Mouse (Mus musculus) left cerebral cortex, postnatal 25 days (tissue): Measurements from ENCODE around the gene 1700028P14Rik. TPM values are rescaled to one million over a fixed set of nuclear protein-coding genes. Genes with fewer than 3 reads are reported as not detected.
A peak's percentile ranks its signal among the peaks of the same experiment; 100 is the strongest.
"Not testable (repeated sequence)": the region's sequence is repeated elsewhere in the genome, so short reads cannot be mapped to it uniquely, and the experiment has no call there.

Source experiments
- DNase-seq, 2 experiments: peaks; one replicate each; pipeline ENCODE4 v3.0.0; 2022; ENCODE audit warnings: low spot score in 2 of 2, mixed read lengths in 1 of 2
- intact Hi-C: fragments of 180-260 bp; cut with DNase I; formaldehyde crosslinking; loops from one replicate; pipeline ENCODE4 v1.15.1; 2025
- total RNA-seq, 2 experiments: library from RNA; stranded (reverse); gene quantifications; 2 replicates each; pipeline ENCODE4 v1.2.3; 2021

The 1700028P14Rik gene
- 1 to 10 TPM in 1 of 2 experiments, under 1 TPM in 1; 0.99 to 1.1 TPM for total RNA-seq

GRCm38 (mm10) chr19:23652644-23653043, at the start of gene 1700028P14Rik:
Gene 1700028P14Rik (minus strand): TSS chr19:23652812.
- intact Hi-C loops: no loop called here
- peak in 1 of 2 experiments; percentile 57 for DNase-seq

- DNase-seq: no peak
- intact Hi-C loops: no loop called here
Measured at GRCm38 (mm10) chr19:23699131-23699530, 46.5 kb upstream of the 1700028P14Rik start.

- DNase-seq: no peak
- intact Hi-C loops: no loop called here
Measured at GRCm38 (mm10) chr19:23698366-23698765, 45.8 kb upstream of the 1700028P14Rik start.

- intact Hi-C loops: no loop called here
- DNase-seq: no peak
Measured at GRCm38 (mm10) chr19:23697861-23698260, 45.2 kb upstream of the 1700028P14Rik start.

- DNase-seq: no peak
Measured at GRCm38 (mm10) chr19:23694344-23694743, 41.7 kb upstream of the 1700028P14Rik start.

GRCm38 (mm10) chr19:23688421-23688946, 35.9 kb upstream of the 1700028P14Rik start:
- peak; percentile 5 to 46 for DNase-seq
- intact Hi-C loops: loop anchor here (5.0 kb wide), 1 partner anchor 274 kb away; no protein-coding TSS in a partner anchor

More at GRCm38 (mm10) chr19:23694344-23694743, 41.7 kb upstream of the 1700028P14Rik start:
- intact Hi-C loops: no loop called here

GRCm38 (mm10) chr19:23687296-23688021, 34.8 kb upstream of the 1700028P14Rik start, which contains the start of gene Ptar1:
Gene Ptar1 (plus strand): TSS chr19:23687429.
- intact Hi-C loops: loop anchor here (1.0 to 5.0 kb wide), 2 partner anchors 71 to 275 kb away; partner anchors contain the start of gene Apba1
- peak; percentile 80 to 88 for DNase-seq

- intact Hi-C loops: loop anchor here (1.0 to 5.0 kb wide), 2 partner anchors 71 to 275 kb away; partner anchors contain the start of gene Apba1
- no peak for DNase-seq
Measured at GRCm38 (mm10) chr19:23686962-23687295, 34.3 kb upstream of the 1700028P14Rik start.

GRCm38 (mm10) chr19:23675656-23676055, 23.0 kb upstream of the 1700028P14Rik start:
- intact Hi-C loops, DNase-seq: not testable (repeated sequence)

- intact Hi-C loops: no loop called here
- no peak for DNase-seq
Measured at GRCm38 (mm10) chr19:23673021-23673420, 20.4 kb upstream of the 1700028P14Rik start.

- intact Hi-C loops: no loop called here
Measured at GRCm38 (mm10) chr19:23668142-23668655, 15.6 kb upstream of the 1700028P14Rik start.

GRCm38 (mm10) chr19:23664083-23664482, 11.5 kb upstream of the 1700028P14Rik start:
- no peak for DNase-seq
- intact Hi-C loops: no loop called here

More at GRCm38 (mm10) chr19:23668142-23668655, 15.6 kb upstream of the 1700028P14Rik start:
- no peak for DNase-seq

- no peak for DNase-seq
- intact Hi-C loops: no loop called here
Measured at GRCm38 (mm10) chr19:23658350-23658749, 5.7 kb upstream of the 1700028P14Rik start.

- intact Hi-C loops: no loop called here
- DNase-seq: no peak
Measured at GRCm38 (mm10) chr19:23657261-23657932, 4.8 kb upstream of the 1700028P14Rik start.

- intact Hi-C loops: no loop called here
- DNase-seq: no peak
Measured at GRCm38 (mm10) chr19:23653154-23653553, 542 bp upstream of the 1700028P14Rik start.

GRCm38 (mm10) chr19:23647308-23647707, 5.3 kb downstream of the 1700028P14Rik start:
- intact Hi-C loops: loop anchor here (5.0 kb wide), 1 partner anchor 40 kb away; no protein-coding TSS in a partner anchor
- peak in 1 of 2 experiments; percentile 85 for DNase-seq

- intact Hi-C loops: loop anchor here (5.0 kb wide), 1 partner anchor 38 kb away; no protein-coding TSS in a partner anchor
- peak; percentile 28 to 90 for DNase-seq
Measured at GRCm38 (mm10) chr19:23645347-23645746, 7.3 kb downstream of the 1700028P14Rik start.

GRCm38 (mm10) chr19:23643819-23644218, 8.8 kb downstream of the 1700028P14Rik start:
- DNase-seq: no peak
- intact Hi-C loops: no loop called here

- DNase-seq: no peak
- intact Hi-C loops: no loop called here
Measured at GRCm38 (mm10) chr19:23636786-23637185, 15.8 kb downstream of the 1700028P14Rik start.
